Mouse (Mus musculus) MEL (cell line): ENCODE measurements around the gene Adh1. TPM values are rescaled to one million over a fixed set of nuclear protein-coding genes. Genes with fewer than 3 reads are reported as not detected.

ENCODE experiments used
- DNase-seq: peaks from one replicate; pipeline ENCODE4 v3.0.0; 2011; ENCODE audit warnings: low read depth, low spot score
- H3K27ac ChIP-seq: 2 replicates; pipeline ENCODE4 v1.5.1; 2012; ENCODE audit warnings: low read depth, mild to moderate bottlenecking, control low read depth, low read length, moderate library complexity; ENCODE audit not compliant: control insufficient read depth
- H3K27me3 ChIP-seq, 2 experiments: fragments of 150-350 bp in 1 of 2; sonication (generic) in 1 of 2; 2 replicates each; pipeline ENCODE4 v1.6.1; 2012; ENCODE audit warnings: low read length in 2 of 2, mild to moderate bottlenecking in 2 of 2, improper control_type of control experiment in 1 of 2, moderate library complexity in 1 of 2; ENCODE audit not compliant: insufficient read depth in 2 of 2, control insufficient read depth in 1 of 2
- H3K36me3 ChIP-seq, 2 experiments: 2 replicates each; pipeline ENCODE4 v1.6.1; 2012 to 2014; ENCODE audit warnings: low read length in 2 of 2, improper control_type of control experiment in 1 of 2, inconsistent platforms in 1 of 2, mild to moderate bottlenecking in 1 of 2; ENCODE audit not compliant: insufficient read depth in 2 of 2, control insufficient read depth in 1 of 2
- H3K4me1 ChIP-seq, 2 experiments: fragments of 150-350 bp in 1 of 2; sonication (generic) in 1 of 2; 2 replicates each; pipeline ENCODE4 v1.6.1; 2012; ENCODE audit warnings: low read length in 2 of 2, improper control_type of control experiment in 1 of 2, mild to moderate bottlenecking in 1 of 2; ENCODE audit not compliant: insufficient read depth in 2 of 2, control insufficient read depth in 1 of 2
- H3K4me3 ChIP-seq, 2 experiments: fragments of 150-350 bp in 1 of 2; sonication (generic) in 1 of 2; 2 replicates each; pipeline ENCODE4 v1.5.1; 2012; ENCODE audit warnings: low read depth in 2 of 2, low read length in 2 of 2, mild to moderate bottlenecking in 2 of 2, moderate library complexity in 2 of 2, control low read depth in 1 of 2, improper control_type of control experiment in 1 of 2; ENCODE audit not compliant: control insufficient read depth in 1 of 2, insufficient read depth in 1 of 2
- H3K79me2 ChIP-seq: 2 replicates; pipeline ENCODE4 v1.6.1; 2012; ENCODE audit warnings: mild to moderate bottlenecking, low read length, moderate library complexity; ENCODE audit not compliant: control insufficient read depth, poor library complexity, insufficient read depth
- H3K9ac ChIP-seq: 2 replicates; pipeline ENCODE4 v1.6.1; 2012; ENCODE audit warnings: low read depth, mild to moderate bottlenecking, control low read depth, low read length, moderate library complexity; ENCODE audit not compliant: control insufficient read depth, poor library complexity, severe bottlenecking
- H3K9me3 ChIP-seq: fragments of 150-350 bp; sonication (generic); replicated peaks from 2 replicates; pipeline ENCODE4 v1.6.1; 2012; ENCODE audit warnings: mild to moderate bottlenecking, low read length, improper control_type of control experiment, moderate library complexity; ENCODE audit not compliant: insufficient read depth
- BHLHE40 ChIP-seq: IDR thresholded peaks from 2 replicates; pipeline ENCODE4 v1.6.1; 2012; ENCODE audit warnings: low read depth, mild to moderate bottlenecking, inconsistent platforms, low read length, improper control_type of control experiment, borderline replicate concordance
- CHD1 ChIP-seq: IDR thresholded peaks from 2 replicates; pipeline ENCODE4 v1.6.1; 2012; ENCODE audit warnings: low read depth, mild to moderate bottlenecking, inconsistent platforms, low read length, improper control_type of control experiment
- CHD2 ChIP-seq: IDR thresholded peaks from 2 replicates; pipeline ENCODE4 v1.6.1; 2011; ENCODE audit warnings: low read length, improper control_type of control experiment
- CTCF ChIP-seq, 3 experiments: IDR thresholded peaks in 2 of 3; conservative IDR thresholded peaks in 1 of 3; 2 replicates each; pipeline ENCODE4 v1.5.1; 2011 to 2012; ENCODE audit warnings: low read length in 3 of 3, low read depth in 2 of 3, mild to moderate bottlenecking in 2 of 3, improper control_type of control experiment in 1 of 3, inconsistent platforms in 1 of 3, mixed read lengths in 1 of 3, moderate library complexity in 1 of 3; ENCODE audit not compliant: control insufficient read depth in 1 of 3, insufficient read depth in 1 of 3, poor library complexity in 1 of 3, severe bottlenecking in 1 of 3
- E2F4 ChIP-seq: IDR thresholded peaks from 2 replicates; pipeline ENCODE4 v1.6.1; 2011; ENCODE audit warnings: low read depth, low read length, improper control_type of control experiment, borderline replicate concordance
- GABPA ChIP-seq: IDR thresholded peaks from 2 replicates; pipeline ENCODE4 v1.6.1; 2012; ENCODE audit warnings: low read depth, mild to moderate bottlenecking, inconsistent platforms, low read length, improper control_type of control experiment, moderate library complexity
- GATA1 ChIP-seq: IDR thresholded peaks from 2 replicates; pipeline ENCODE4 v1.6.1; 2011; ENCODE audit warnings: low read depth, low read length, improper control_type of control experiment
- JUND ChIP-seq: IDR thresholded peaks from 2 replicates; pipeline ENCODE4 v1.6.1; 2011; ENCODE audit warnings: low read depth, mild to moderate bottlenecking, improper control_type of control experiment, low read length
- MAFK ChIP-seq: IDR thresholded peaks from 2 replicates; pipeline ENCODE4 v1.6.1; 2011; ENCODE audit warnings: low read depth, mild to moderate bottlenecking, low read length, improper control_type of control experiment, borderline replicate concordance
- MAX ChIP-seq: IDR thresholded peaks from 2 replicates; pipeline ENCODE4 v1.6.1; 2011; ENCODE audit warnings: low read length, improper control_type of control experiment
- MAZ ChIP-seq: IDR thresholded peaks from 2 replicates; pipeline ENCODE4 v1.6.1; 2012; ENCODE audit warnings: low read depth, mild to moderate bottlenecking, inconsistent platforms, low read length, improper control_type of control experiment
- MXI1 ChIP-seq: IDR thresholded peaks from 2 replicates; pipeline ENCODE4 v1.6.1; 2011; ENCODE audit warnings: mild to moderate bottlenecking, low read depth, low read length, improper control_type of control experiment
- MYB ChIP-seq: IDR thresholded peaks from 2 replicates; pipeline ENCODE4 v1.6.1; 2011; ENCODE audit warnings: mild to moderate bottlenecking, low read depth, low read length, improper control_type of control experiment
- NELFE ChIP-seq: IDR thresholded peaks from 2 replicates; pipeline ENCODE4 v1.6.1; 2011; ENCODE audit warnings: low read depth, low read length, improper control_type of control experiment
- NRF1 ChIP-seq: IDR thresholded peaks from 2 replicates; pipeline ENCODE4 v1.6.1; 2014; ENCODE audit warnings: low read depth, mild to moderate bottlenecking, inconsistent platforms, low read length, improper control_type of control experiment, moderate library complexity; ENCODE audit not compliant: poor library complexity, insufficient read depth, severe bottlenecking
- POLR2A ChIP-seq, 2 experiments: IDR thresholded peaks; 2 replicates each; pipeline ENCODE4 v1.6.1; 2011 to 2012; ENCODE audit warnings: low read length in 2 of 2, mild to moderate bottlenecking in 2 of 2, control low read depth in 1 of 2, improper control_type of control experiment in 1 of 2, low read depth in 1 of 2, moderate library complexity in 1 of 2; ENCODE audit not compliant: control insufficient read depth in 1 of 2, insufficient read depth in 1 of 2, poor library complexity in 1 of 2
- POLR2AphosphoS2 ChIP-seq: IDR thresholded peaks from 2 replicates; pipeline ENCODE4 v1.6.1; 2011; ENCODE audit warnings: low read length, improper control_type of control experiment
- POLR2AphosphoS5 ChIP-seq: IDR thresholded peaks from 2 replicates; pipeline ENCODE4 v1.6.1; 2012; ENCODE audit warnings: low read depth, borderline replicate concordance, mild to moderate bottlenecking, inconsistent platforms, low read length, moderate library complexity, mixed read lengths
- RAD21 ChIP-seq: IDR thresholded peaks from 2 replicates; pipeline ENCODE4 v1.6.1; 2011; ENCODE audit warnings: mild to moderate bottlenecking, low read depth, low read length, improper control_type of control experiment
- TAL1 ChIP-seq: IDR thresholded peaks from 2 replicates; pipeline ENCODE4 v1.6.1; 2012; ENCODE audit warnings: mild to moderate bottlenecking, inconsistent platforms, low read length, moderate library complexity, mixed read lengths
- TBP ChIP-seq: IDR thresholded peaks from 2 replicates; pipeline ENCODE4 v1.8.0; 2011; ENCODE audit warnings: low read depth, low read length, improper control_type of control experiment
- TCF12 ChIP-seq: IDR thresholded peaks from 2 replicates; pipeline ENCODE4 v1.6.1; 2014; ENCODE audit warnings: low read depth, mild to moderate bottlenecking, inconsistent platforms, low read length, improper control_type of control experiment, moderate library complexity
- USF1 ChIP-seq: IDR thresholded peaks from 2 replicates; pipeline ENCODE4 v1.6.1; 2014; ENCODE audit warnings: low read depth, mild to moderate bottlenecking, inconsistent platforms, low read length, improper control_type of control experiment, moderate library complexity
- ZC3H11A ChIP-seq: IDR thresholded peaks from 2 replicates; pipeline ENCODE4 v1.6.1; 2012; ENCODE audit warnings: low read depth, mild to moderate bottlenecking, inconsistent platforms, low read length, improper control_type of control experiment
- ZMIZ1 ChIP-seq: IDR thresholded peaks from 2 replicates; pipeline ENCODE4 v1.6.1; 2012; ENCODE audit warnings: low read depth, mild to moderate bottlenecking, inconsistent platforms, low read length, improper control_type of control experiment, moderate library complexity
- ZNF384 ChIP-seq: IDR thresholded peaks from 2 replicates; pipeline ENCODE4 v1.6.1; 2012; ENCODE audit warnings: low read depth, mild to moderate bottlenecking, inconsistent platforms, low read length, improper control_type of control experiment
- polyA plus RNA-seq, 2 experiments: library from polyadenylated mRNA; stranded (reverse) in 1 of 2; unstranded in 1 of 2; fragments of >175 nt in 1 of 2; fragments of >200 nt in 1 of 2; gene quantifications; 2 replicates each; pipeline versions ENCODE4 v1.2.1 to v1.2.4; 2012; ENCODE audit warnings: low replicate concordance in 2 of 2, low read depth in 1 of 2; ENCODE audit not compliant: insufficient read length in 2 of 2, insufficient read depth in 1 of 2, missing spikeins in 1 of 2
- total RNA-seq: library from RNA; depleted of rRNA; stranded (reverse); fragments of 300-350 nt; gene quantifications from 2 replicates; pipeline ENCODE4 v1.2.3, GENCODE M21; 2012

Adh1 gene
- total and polyA plus RNA-seq, 3 experiments = 0.15 TPM; not detected in 2

DNA sequence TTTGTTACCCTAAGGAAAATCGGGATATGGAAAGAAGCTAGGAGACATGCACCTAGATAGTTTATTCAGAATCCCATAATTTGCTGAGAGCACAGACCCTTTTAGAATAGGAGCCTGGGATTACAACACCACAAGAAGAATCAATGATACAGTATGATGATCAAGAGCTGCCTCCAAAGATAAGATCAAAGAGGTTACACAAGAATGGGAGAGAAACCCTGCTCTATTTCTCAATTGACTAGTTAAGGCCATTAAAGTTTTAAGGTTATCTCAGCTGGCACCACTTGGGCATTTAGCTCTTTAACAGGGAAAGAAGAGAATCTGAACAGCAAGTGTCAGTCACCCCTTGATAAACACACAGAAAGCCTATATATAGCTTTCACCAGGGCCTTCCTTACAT, 74.8 kb downstream of the Adh1 start:
- H3K79me2 ChIP-seq = no peaks in the 10 kb centered on the region
- no peak overlapping the region for H3K4me3 ChIP-seq
- no peaks in the 10 kb centered on the region for H3K36me3 ChIP-seq
- H3K27me3 ChIP-seq = no peaks in the 10 kb centered on the region; a peak in 3 of 4 replicates
- DNase-seq = no peak
- H3K27ac ChIP-seq = no peak overlapping the region
- H3K4me1 ChIP-seq = peaks cover 0 to 4% of the 10 kb centered on the region in 2 experiments; a peak in 2 of 4 replicates
- H3K9ac ChIP-seq = no peak overlapping the region
- no peak for TF ChIP-seq RAD21
- no peak for TF ChIP-seq USF1
- no peak for TF ChIP-seq GATA1
- no peak for TF ChIP-seq ZNF384
- TF ChIP-seq CTCF (IDR thresholded peaks at IDR 0.05 in 2 of 3, conservative IDR thresholded peaks at IDR 0.05 in 1 of 3; ENCODE audit: control insufficient read depth in 1 of 3, insufficient read depth in 1 of 3, low read depth in 2 of 3, low read length in 3 of 3, poor library complexity in 1 of 3, severe bottlenecking in 1 of 3) = no peak
- TF ChIP-seq E2F4 = no peak
- TF ChIP-seq MAZ = no peak
- no peak for TF ChIP-seq POLR2AphosphoS2
- no peak for TF ChIP-seq MXI1
- no peak for TF ChIP-seq JUND
- TF ChIP-seq MAFK = no peak
- TF ChIP-seq BHLHE40 = no peak
- TF ChIP-seq NRF1 = no peak
- no peak for TF ChIP-seq MAX
- TF ChIP-seq ZC3H11A = no peak
- no peak for TF ChIP-seq POLR2AphosphoS5
- TF ChIP-seq TAL1 = no peak
- TF ChIP-seq CHD2 = no peak
- H3K9me3 ChIP-seq = no peaks in the 10 kb centered on the region

DNA sequence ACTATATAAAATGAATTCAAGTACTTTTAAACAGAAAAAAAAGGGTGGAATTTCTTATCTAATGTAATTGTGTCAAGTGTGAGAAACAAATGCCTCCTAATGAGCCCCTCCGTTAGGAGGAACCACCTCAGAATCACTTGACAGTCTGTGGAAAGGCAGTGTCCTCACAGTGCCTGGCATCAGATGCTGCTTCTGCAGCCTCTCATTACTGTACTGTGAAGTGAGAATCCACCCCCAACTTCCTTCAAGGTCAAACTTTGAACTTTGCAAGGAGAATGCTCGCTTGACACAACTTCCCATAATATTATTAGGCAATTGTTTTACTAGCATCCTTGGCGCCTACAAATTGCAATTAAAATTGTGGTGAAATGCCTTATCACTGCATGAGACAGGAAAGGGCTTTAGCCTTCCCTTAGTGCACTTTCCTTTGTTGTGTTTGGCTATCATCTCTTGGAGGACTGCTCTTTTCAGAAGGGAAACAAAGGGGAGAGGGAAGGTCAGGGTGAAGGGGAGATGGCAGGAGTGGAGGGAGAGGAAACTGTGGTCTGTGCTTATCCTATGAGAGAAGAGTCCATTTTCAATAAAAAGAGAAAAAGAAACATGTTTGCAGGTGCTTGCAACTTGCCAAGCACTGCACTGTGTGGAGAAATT, 75.4 kb downstream of the Adh1 start:
- no peak for TF ChIP-seq ZNF384
- no peak for TF ChIP-seq NELFE
- TF ChIP-seq POLR2AphosphoS5 = no peak
- TF ChIP-seq TCF12 = no peak
- TF ChIP-seq ZMIZ1 = no peak
- TF ChIP-seq POLR2A (IDR thresholded peaks at IDR 0.05; ENCODE audit: control insufficient read depth in 1 of 2, insufficient read depth in 1 of 2, low read depth in 1 of 2, low read length in 2 of 2, poor library complexity in 1 of 2) = no peak
- TF ChIP-seq TBP = no peak
- TF ChIP-seq CHD1 = no peak
- TF ChIP-seq MAZ = no peak
- no peak for TF ChIP-seq ZC3H11A
- TF ChIP-seq MAFK = no peak
- TF ChIP-seq GATA1 = no peak
- no peak for TF ChIP-seq GABPA
- no peak for TF ChIP-seq MYB
- TF ChIP-seq CHD2 = no peak
- no peak for TF ChIP-seq TAL1
- no peak for DNase-seq
- no peaks in the 10 kb centered on the region; a peak in 3 of 4 replicates for H3K27me3 ChIP-seq
- no peak overlapping the region for H3K9ac ChIP-seq
- H3K9me3 ChIP-seq = no peaks in the 10 kb centered on the region
- no peak overlapping the region for H3K27ac ChIP-seq
- no peaks in the 10 kb centered on the region for H3K36me3 ChIP-seq
- no peak overlapping the region for H3K4me3 ChIP-seq
- H3K79me2 ChIP-seq = no peaks in the 10 kb centered on the region
- H3K4me1 ChIP-seq = peaks cover 0 to 4% of the 10 kb centered on the region in 2 experiments; a peak in 2 of 4 replicates
